Comparison of ENCODE assay signal across 8 mouse cellular contexts in the genomic region with DNA sequence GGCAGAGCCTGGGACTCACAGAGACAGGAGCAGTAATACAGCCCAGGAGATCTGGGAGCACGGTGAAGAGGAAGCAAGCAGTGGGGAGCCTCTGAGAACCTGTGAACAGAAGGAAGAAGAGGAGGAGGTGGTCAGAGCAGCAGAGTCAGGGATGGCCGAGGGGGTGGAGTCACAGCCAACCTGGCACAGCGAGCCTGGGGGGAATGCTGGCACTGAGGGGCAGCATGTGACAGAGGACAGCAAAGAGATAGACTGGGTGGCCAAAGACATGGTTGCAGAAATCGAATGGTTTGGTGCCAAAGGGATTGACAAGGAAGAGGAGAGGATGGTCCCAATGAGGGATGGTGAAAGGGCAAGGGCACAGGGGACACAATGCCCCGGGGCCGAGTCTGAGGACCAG. TPM values are rescaled to one million over a fixed set of nuclear protein-coding genes. Genes with fewer than 3 reads are reported as not detected.
DNase-seq lines count a peak whose midpoint lies in the region; ATAC-seq and TF ChIP-seq lines count a peak whose summit lies in the region.

Gene Cln3 (minus strand): TSS at position 101 of the 400 bp plus-strand sequence.

- no peaks in the 10 kb centered on the region for H3K36me3 ChIP-seq in ES-Bruce4 (ENCODE audit: control insufficient read depth, insufficient read depth, low read length, poor library complexity, severe bottlenecking)
- no peaks in the 10 kb centered on the region for H3K36me3 ChIP-seq in forebrain, embryonic 14.5 days (ENCODE audit: control insufficient read depth, insufficient read depth, low read length)
- H3K36me3 ChIP-seq in intestine, embryonic 14.5 days (ENCODE audit: control insufficient read depth, insufficient read depth, low read length) = no peaks in the 10 kb centered on the region

- no peak for ATAC-seq in forebrain, embryonic 14.5 days
- no peak for ATAC-seq in intestine, embryonic 14.5 days (replicated peaks; ENCODE audit: low FRiP score, low TSS enrichment, low read depth)
- no peak for ATAC-seq in megakaryocyte progenitor cell, adult 5-6 weeks (replicated peaks; ENCODE audit: poor library complexity)

- TF ChIP-seq POLR2A in ES-Bruce4 (IDR thresholded peaks at IDR 0.05; ENCODE audit: insufficient read depth, low read length) = no peak

- peak within 1 kb of the TSS; percentile 56 for H3K27ac ChIP-seq in gastrocnemius, adult 2 months
- no peak within 1 kb of the TSS for H3K27ac ChIP-seq in ES-Bruce4 (ENCODE audit: insufficient read depth, low read length)
- H3K27ac ChIP-seq in forebrain, embryonic 14.5 days (ENCODE audit: low read depth, low read length) = no peak within 1 kb of the TSS
- H3K27ac ChIP-seq in intestine, embryonic 14.5 days (ENCODE audit: low read depth) = no peak within 1 kb of the TSS

- 0 out of 2 replicates have a peak within 1 kb of the TSS, but pooled peaks have one; percentile 9 for H3K4me3 ChIP-seq in gastrocnemius, adult 2 months
- H3K4me3 ChIP-seq in ES-Bruce4 (ENCODE audit: low read depth, low read length) = no peak within 1 kb of the TSS
- no peak within 1 kb of the TSS for H3K4me3 ChIP-seq in forebrain, embryonic 14.5 days (ENCODE audit: low read depth, low read length)
- H3K4me3 ChIP-seq in intestine, embryonic 14.5 days (ENCODE audit: low read depth, low read length) = no peak within 1 kb of the TSS

- intact Hi-C loops in gastrocnemius, adult 2 months (cut with DNase I) = loop anchor here (2.0 kb wide), 1 partner anchor 51 kb away; no protein-coding TSS in a partner anchor

- H3K9ac ChIP-seq in ES-Bruce4 (ENCODE audit: low read depth, poor library complexity, severe bottlenecking) = peak within 1 kb of the TSS; percentile 87; the same call in 1 of the 2 replicates
- no peak within 1 kb of the TSS for H3K9ac ChIP-seq in forebrain, embryonic 14.5 days (ENCODE audit: low read length)
- H3K9ac ChIP-seq in intestine, embryonic 14.5 days (ENCODE audit: low read length) = no peak within 1 kb of the TSS

- H3K27me3 ChIP-seq in ES-Bruce4 (ENCODE audit: control insufficient read depth, insufficient read depth, low read length, poor library complexity, severe bottlenecking) = no peaks in the 10 kb centered on the region
- H3K27me3 ChIP-seq in forebrain, embryonic 14.5 days (replicated peaks; ENCODE audit: control insufficient read depth, insufficient read depth, low read length) = no peaks in the 10 kb centered on the region; the same call in 1 of the 2 replicates
- no peaks in the 10 kb centered on the region for H3K27me3 ChIP-seq in intestine, embryonic 14.5 days (replicated peaks; ENCODE audit: control insufficient read depth, insufficient read depth, low read length)

- H3K4me1 ChIP-seq in ES-Bruce4 (ENCODE audit: control insufficient read depth, insufficient read depth, low read length) = peaks cover 1% of the 10 kb centered on the region
- H3K4me1 ChIP-seq in forebrain, embryonic 14.5 days (ENCODE audit: control insufficient read depth, insufficient read depth, low read length) = peaks cover 4% of the 10 kb centered on the region; the same call in 1 of the 2 replicates
- peaks cover 3% of the 10 kb centered on the region; the same call in 1 of the 2 replicates for H3K4me1 ChIP-seq in intestine, embryonic 14.5 days (replicated peaks; ENCODE audit: control insufficient read depth, insufficient read depth, low read length)

- no peak for TF ChIP-seq CTCF in gastrocnemius, adult 2 months (IDR thresholded peaks at IDR 0.05)
- no peak for TF ChIP-seq CTCF in ES-Bruce4 (IDR thresholded peaks at IDR 0.05; ENCODE audit: low read depth, low read length)

- DNase-seq in gastrocnemius, adult 2 months = no peak
- DNase-seq in gastrocnemius, postnatal 25 days = no peak
- no peak for DNase-seq in forebrain, embryonic 14.5 days (ENCODE audit: low spot score)
- DNase-seq in intestine, embryonic 14.5 days (ENCODE audit: low spot score) = no peak
- no peak for DNase-seq in urinary bladder, postnatal 14 days (ENCODE audit: low spot score)
- no peak for DNase-seq in frontal cortex, postnatal 10 days (ENCODE audit: low spot score in 2 of 2)

- WGBS in forebrain, embryonic 14.5 days = 80% methylated on average over 6 of the region's 6 CpGs
- WGBS in intestine, embryonic 14.5 days = 69% methylated on average over 6 of the region's 6 CpGs

- no peaks in the 10 kb centered on the region for H3K9me3 ChIP-seq in ES-Bruce4 (replicated peaks; ENCODE audit: control insufficient read depth, insufficient read depth, low read length, poor library complexity, severe bottlenecking)
- no peaks in the 10 kb centered on the region for H3K9me3 ChIP-seq in forebrain, embryonic 14.5 days (replicated peaks; ENCODE audit: control insufficient read depth, low read length)
- no peaks in the 10 kb centered on the region for H3K9me3 ChIP-seq in intestine, embryonic 14.5 days (ENCODE audit: control insufficient read depth, low read length)

- no peak for TF ChIP-seq EP300 in ES-Bruce4 (IDR thresholded peaks at IDR 0.05; ENCODE audit: insufficient read depth, low read depth, low read length)

- H3K4me2 ChIP-seq in forebrain, embryonic 14.5 days (ENCODE audit: low read length) = no peak within 1 kb of the TSS
- H3K4me2 ChIP-seq in intestine, embryonic 14.5 days (ENCODE audit: low read length) = no peak within 1 kb of the TSS

RNA-seq across cellular contexts. Expression of gene Cln3, which starts in this region (rescaled TPM):
- total RNA-seq in gastrocnemius, adult 2 months (2021) = 10 to 100 TPM in 1 of 2 experiments, 1 to 10 TPM in 1; 9.1 to 13.4 TPM
- 10 to 100 TPM in 1 of 2 experiments, 1 to 10 TPM in 1; 8.8 to 10.6 TPM for total RNA-seq in gastrocnemius, postnatal 25 days (2021)
- 44.9 and 52.5 TPM in 2 replicates for polyA plus RNA-seq in ES-Bruce4 (2011; ENCODE audit: insufficient read depth, insufficient read length, low read depth, missing spikeins)
- 24.0 and 28.0 TPM in 2 replicates for polyA plus RNA-seq in forebrain, embryonic 14.5 days (2014; fragmentation: Nextera tagmentation; extraction: Ambion mirVana)
- 24.3 and 30.3 TPM in 2 replicates for polyA plus RNA-seq in intestine, embryonic 14.5 days (2014; fragmentation: Nextera tagmentation; extraction: Ambion mirVana)
- total RNA-seq in megakaryocyte progenitor cell, adult 5-6 weeks (2015) = 33.0 and 36.3 TPM in 2 replicates
- total RNA-seq in megakaryocyte progenitor cell, adult 5-6 weeks (2017) = 9.2 and 19.9 TPM in 2 replicates
